Mouse (Mus musculus) thymus, adult 18-20 months (tissue): ENCODE measurements around the gene Rack1.
"Not testable (repeated sequence)": the region's sequence is repeated elsewhere in the genome, so short reads cannot be mapped to it uniquely, and the experiment has no call there.

Source experiments
- DNase-seq, 2 experiments: peaks; one replicate each; pipeline ENCODE4 v3.0.0; 2022; ENCODE audit warnings: mixed read lengths in 2 of 2

Gene Rack1

DNA sequence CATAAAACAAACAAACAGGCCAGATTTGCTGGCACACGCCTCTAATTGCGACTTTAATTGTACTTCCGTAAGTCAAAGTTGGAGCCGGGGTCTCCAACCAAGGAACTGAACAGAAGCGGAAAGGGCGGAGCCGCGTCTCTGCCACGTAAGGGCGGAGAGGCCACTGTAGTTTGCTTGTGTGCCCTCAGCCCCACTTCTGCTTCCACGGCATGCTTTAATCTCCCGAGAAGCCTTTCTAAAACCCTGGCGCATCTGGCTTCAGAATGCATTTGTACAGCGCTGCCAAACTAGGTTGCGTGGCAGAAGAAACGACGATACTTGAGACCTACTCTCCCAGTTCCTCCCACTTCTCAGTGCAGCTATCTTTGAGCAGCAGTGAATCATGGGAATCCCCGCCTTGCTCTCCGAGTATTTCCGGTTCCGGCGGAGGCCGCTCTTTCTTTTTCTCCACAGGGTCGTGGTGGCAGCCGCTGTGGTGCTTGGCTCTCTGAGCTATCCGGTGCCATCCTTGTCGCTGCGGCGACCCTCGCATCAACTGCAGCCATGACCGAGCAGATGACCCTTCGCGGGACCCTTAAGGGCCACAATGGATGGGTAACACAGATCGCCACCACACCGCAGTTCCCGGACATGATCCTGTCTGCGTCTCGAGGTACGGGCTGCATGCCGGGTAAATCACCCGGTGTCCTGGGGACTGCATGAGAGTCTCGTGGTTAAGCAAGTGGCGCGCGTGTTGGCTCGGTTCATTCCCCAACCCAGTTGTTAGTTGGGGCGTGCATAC lies at the start of gene Rack1:
Rack1 (plus strand) TSS at position 412 of the 781 bp plus-strand sequence.
- peak; percentile 73 to 82 for DNase-seq

GRCm38 (mm10) chr11:48750428-48750827 lies 49.7 kb upstream of the Rack1 start:
- no peak for DNase-seq

- not testable (repeated sequence) for DNase-seq
These were observed 46.6 kb upstream of the Rack1 start for GRCm38 (mm10) chr11:48753534-48753933.

DNA sequence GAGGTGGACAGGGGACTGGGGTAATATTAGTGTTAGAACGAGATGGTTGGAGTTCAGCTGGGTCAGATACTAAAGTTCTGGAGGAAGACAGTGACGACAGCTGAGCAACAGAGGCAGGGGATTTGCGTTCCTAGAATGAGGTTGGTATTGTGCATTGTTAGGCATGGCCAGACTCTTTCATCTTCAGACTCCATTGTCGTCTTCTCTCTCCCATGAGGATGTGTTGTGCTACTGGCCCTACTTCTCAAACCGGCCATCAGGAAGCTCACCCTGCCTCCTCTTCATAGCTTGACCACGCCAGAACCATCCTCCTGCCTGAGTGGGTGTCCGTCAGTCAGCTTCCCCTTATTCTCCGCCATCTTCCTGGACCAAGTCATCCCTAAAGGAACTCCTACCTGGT lies 41.1 kb upstream of the Rack1 start:
- no peak for DNase-seq

- no peak for DNase-seq
These were observed 36.0 kb upstream of the Rack1 start for GRCm38 (mm10) chr11:48764119-48764518.

DNA sequence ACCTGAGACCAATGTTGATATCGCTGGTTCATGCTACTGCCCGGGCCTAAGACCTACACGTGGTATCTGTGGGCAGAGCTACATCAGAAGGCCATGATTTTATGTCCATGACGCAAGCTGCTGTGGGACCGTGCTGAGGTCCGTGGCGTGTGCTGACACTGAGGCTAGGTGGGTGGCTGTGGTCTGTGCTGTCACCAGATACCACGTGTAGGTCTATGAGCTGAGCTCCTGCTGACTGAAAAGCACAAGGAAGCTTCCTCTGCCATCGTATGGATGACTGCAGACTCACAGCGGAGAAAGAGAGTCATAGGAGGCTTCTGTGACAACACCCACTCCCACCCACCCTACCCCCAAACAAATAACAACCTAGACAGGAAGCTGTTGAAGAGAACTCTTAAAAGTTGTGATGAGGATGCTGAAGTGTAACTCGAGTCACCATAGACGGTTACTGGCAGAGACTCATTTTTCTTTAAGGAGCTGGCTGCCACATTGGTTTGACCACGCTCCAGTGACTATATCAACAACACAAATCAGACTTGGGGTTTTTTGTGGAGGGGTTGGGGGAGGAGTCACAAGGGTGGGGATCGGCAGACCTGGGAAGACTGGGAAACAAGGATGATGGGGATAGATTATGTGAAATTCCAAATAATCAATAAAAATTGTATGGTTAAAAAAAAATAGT lies 32.8 kb upstream of the Rack1 start:
- DNase-seq, result no peak

GRCm38 (mm10) chr11:48771691-48772090 lies 28.4 kb upstream of the Rack1 start:
- no peak for DNase-seq

DNA sequence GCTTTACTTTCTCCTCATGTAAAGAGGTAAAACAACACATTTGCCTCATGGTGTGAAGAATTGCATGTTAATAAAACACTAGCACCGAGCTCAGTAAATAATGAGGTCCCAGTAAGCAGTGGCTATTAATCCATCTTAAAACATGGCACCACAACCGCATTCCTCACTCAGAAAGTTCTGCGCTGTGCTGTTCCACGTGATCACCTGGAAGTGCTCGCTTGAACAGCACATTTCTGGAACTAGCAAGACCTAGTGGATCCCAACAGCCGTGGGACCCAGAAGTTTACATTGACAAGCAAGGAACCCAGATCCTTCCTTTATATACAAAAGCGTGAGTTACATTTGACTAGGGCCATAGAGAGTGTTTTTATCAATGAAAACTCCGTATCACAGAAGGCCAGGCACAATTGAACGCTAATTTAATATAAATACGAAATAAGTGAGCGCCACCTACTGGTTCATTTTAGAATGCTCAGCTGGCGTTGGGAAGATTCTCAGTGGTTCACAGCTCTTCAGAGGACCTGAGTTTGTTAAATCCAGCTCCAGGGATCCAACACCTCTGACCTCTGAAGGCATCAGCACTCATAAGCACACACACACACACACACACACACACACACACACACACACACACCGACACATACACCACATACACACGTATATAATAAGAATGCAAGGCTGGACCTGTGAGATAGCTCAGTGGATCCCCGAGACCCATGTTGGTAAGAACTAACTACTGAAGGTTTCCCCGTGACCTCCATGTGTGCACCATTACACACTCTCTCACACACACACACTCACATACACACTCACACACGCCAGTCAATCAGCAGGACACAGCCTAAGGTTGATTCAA lies 25.5 kb upstream of the Rack1 start:
- DNase-seq, result no peak

- no peak for DNase-seq
These were observed 24.6 kb upstream of the Rack1 start for GRCm38 (mm10) chr11:48775483-48775882.

- DNase-seq, result no peak
These were observed 23.5 kb upstream of the Rack1 start for GRCm38 (mm10) chr11:48776664-48777063.

DNA sequence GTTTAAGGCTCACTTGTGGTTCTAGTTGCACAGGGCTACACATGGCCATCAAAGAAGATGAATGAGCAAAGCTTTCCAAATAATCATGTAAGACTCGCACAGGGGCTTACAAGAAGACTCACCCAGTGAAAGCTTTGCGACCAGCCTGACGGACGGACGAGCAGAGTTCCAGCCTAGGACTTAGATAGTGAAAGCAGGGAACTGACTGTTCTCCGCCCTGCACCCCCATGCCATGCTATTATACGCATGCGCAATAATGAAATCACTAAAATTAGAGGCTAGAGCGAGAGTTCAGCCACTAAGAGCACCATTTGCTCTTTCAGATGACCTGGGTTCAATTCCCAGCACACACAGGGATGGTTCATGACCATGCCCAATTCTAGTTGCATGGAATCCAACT lies 22.8 kb upstream of the Rack1 start:
- no peak for DNase-seq

- no peak for DNase-seq
These were observed 20.7 kb upstream of the Rack1 start for GRCm38 (mm10) chr11:48779450-48779849.

- no peak for DNase-seq
These were observed 17.9 kb upstream of the Rack1 start for GRCm38 (mm10) chr11:48782243-48782642.

GRCm38 (mm10) chr11:48787455-48788211 lies 12.5 kb upstream of the Rack1 start:
- DNase-seq, result peak; percentile 51 to 73

- peak; percentile 43 to 51 for DNase-seq
These were observed 11.6 kb upstream of the Rack1 start for GRCm38 (mm10) chr11:48788311-48789089.

DNA sequence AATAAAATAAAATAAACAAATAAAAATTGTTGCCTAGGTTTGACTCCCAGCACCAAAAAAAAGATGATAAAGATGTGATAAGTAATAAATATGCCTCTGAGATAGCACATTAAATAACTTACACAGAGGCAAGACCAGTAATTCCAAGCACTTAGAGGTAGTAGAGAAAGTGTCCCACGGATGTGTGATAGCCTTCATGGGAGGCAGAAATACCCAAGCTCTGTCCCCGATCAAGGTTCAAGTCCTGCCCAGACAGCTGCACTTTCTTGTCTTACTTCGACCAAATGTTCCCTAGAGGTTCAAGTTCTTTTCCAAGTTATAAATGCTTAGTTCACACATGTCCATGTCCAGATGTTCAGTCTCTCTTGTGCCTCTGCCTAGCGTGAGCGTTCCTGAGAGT lies 10.9 kb upstream of the Rack1 start:
- no peak for DNase-seq

DNA sequence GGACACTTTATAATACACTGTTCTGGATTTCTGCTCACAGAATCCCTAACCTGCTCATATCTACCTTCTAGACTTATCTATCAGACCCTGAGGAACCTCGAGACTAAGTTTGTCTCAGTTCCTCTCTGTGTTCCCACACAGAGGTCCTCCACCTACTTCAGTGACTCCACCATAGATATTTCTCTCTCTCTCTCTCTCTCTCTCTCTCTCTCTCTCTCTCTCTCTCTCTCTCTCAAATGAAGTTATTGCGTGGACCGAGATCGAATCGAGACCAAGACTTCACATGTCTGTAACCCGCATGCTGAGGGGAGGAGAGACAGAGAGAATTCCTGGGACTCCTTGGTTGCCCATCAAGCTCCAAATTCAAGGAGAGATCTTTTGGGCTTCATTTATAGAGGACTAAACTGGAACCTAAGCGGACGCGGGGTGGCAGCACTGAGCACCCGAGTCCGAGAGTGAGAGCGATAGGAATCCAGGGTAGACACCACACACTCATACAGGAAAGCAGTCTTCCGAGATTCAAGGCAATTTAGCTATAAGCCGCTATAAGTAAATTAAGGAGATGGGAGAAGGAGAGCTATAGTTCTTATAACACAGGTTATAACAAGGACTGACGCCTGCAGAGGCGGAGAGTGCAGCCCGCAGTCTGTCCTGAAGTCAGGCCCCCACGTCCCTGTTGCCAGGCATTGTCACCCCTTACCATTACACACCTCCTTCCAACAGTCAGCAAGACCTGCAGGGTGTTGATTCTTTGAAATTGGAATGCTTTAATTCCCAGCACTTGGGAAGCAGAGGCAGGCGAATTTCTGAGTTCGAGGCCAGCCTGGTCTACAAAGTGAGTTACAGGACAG lies 9.9 kb upstream of the Rack1 start:
- DNase-seq, result peak; percentile 51 to 62

GRCm38 (mm10) chr11:48790946-48791345 lies 9.2 kb upstream of the Rack1 start:
- DNase-seq, result no peak

GRCm38 (mm10) chr11:48791894-48792293 lies 8.2 kb upstream of the Rack1 start:
- not testable (repeated sequence) for DNase-seq

DNA sequence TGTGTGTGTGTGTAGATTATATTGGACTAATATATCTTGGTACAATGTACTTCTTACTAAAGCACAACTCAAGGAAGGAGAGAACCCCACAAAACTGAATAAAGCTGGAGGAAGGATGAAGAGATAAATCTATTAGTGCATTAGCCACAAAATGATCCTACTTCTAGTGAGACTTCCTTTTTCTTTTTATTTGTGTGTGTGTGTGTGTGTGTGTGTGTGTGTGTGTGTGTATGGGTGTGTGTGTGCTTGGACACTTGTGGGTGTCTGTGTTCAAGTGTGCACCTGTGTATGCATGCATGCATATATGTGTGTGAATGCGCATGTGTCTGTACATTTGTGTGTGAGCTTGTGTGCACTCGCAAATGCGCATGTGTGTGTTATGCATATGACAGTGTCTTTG lies 6.9 kb upstream of the Rack1 start:
- DNase-seq, result no peak

DNA sequence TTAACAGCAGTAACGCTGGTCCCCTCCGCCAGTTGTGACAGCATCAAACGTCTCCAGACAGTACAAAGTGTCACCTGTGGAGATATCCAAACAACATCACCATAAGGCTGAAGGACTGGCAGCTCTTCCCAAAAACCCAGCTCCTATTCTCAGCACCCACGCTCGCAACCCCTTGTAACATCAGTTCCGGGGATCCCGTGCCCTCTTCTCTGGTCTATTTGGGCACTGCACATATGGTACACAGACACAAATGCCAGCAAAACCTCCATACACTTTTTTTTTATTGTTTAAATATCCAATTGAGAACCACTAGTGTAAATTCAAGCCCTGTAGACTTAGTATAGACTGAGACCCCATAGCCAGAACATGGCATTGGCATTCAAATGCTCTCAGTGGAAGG lies 4.9 kb upstream of the Rack1 start:
- no peak for DNase-seq
